Mouse (Mus musculus) T-helper 17 cell (primary cell): ENCODE data around the gene Cdk19.

ENCODE experiments used
- in situ Hi-C, 2 experiments: fragments of 300-600 bp; cut with MboI, MseI; formaldehyde crosslinking; loops; 1 replicate in 1 of 2; 2 replicates in 1 of 2; pipeline ENCODE4 v1.15.1; 2025; ENCODE audit warnings: high pct_unique_total_duplicates in 2 of 2

The Cdk19 gene

GRCm38 (mm10) chr10:40379682-40380081, 40.3 kb downstream of the Cdk19 start:
- in situ Hi-C loops = no loop called here

DNA sequence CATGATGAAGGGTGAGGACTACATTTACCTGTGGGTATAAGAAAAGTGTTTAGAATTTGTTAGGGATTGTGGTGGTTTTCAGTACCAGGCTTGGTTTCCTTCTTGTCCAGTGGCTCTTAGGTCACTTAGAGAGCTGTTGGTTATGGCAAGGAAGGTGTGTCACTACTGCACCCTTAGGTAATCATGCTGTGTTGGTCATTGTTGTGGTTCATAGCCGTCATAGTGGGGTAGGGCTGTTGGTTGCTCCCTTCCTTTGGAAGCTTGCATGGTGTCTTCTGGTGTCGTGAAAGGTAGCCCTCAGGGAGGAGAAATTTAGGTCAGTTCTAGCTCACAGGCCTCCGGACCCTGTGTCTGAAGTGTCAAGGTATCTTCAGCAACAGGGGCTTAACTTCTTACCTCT, 46.0 kb downstream of the Cdk19 start:
- in situ Hi-C loops = no loop called here

DNA sequence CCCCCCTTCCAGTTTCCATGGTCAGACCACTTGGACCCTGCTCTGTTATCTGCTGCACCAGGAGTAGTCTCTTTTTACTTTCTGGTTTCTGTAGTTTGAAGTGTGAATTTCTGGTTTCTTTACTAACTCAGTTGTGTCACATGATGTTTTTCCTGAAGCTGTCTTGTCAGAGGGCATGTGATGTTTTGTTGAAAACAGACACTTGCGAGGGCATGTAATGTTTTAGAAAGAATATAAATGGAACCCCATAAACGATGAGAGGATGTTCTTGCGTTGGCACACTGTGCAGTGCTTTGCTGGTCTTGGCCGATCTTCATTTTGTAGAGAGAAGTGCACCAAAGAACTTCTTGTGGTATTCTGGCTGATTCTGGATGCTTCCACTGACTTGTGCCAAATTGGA, 46.8 kb downstream of the Cdk19 start:
- in situ Hi-C loops = no loop called here

GRCm38 (mm10) chr10:40393447-40394143, 54.2 kb downstream of the Cdk19 start:
- in situ Hi-C loops = no loop called here

- in situ Hi-C loops = no loop called here
Measured at GRCm38 (mm10) chr10:40398842-40399241, 59.5 kb downstream of the Cdk19 start.

DNA sequence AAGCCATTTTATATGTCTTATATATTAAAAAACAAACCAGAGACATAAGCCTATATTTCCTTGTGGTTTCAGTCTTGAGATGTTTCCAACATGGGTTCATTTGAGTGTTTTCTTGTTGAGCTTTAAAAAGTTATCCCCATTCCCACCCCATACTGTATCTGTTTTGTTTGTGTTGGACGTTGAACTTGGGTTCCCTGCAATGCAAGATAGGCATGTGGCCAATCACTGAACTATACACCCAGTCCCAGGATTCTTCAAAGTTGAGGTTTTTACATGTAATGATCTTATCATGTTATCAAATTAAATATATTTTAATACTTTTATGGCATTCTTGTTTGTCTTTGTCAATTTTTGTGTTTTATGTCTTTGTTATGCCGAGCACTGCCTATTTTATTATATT, 60.0 kb downstream of the Cdk19 start:
- in situ Hi-C loops = no loop called here

- in situ Hi-C loops = no loop called here
Measured at GRCm38 (mm10) chr10:40400293-40400692, 60.9 kb downstream of the Cdk19 start.

- in situ Hi-C loops = no loop called here
Measured at GRCm38 (mm10) chr10:40406655-40407054, 67.3 kb downstream of the Cdk19 start.

- in situ Hi-C loops = no loop called here
Measured at GRCm38 (mm10) chr10:40409336-40409735, 70.0 kb downstream of the Cdk19 start.

DNA sequence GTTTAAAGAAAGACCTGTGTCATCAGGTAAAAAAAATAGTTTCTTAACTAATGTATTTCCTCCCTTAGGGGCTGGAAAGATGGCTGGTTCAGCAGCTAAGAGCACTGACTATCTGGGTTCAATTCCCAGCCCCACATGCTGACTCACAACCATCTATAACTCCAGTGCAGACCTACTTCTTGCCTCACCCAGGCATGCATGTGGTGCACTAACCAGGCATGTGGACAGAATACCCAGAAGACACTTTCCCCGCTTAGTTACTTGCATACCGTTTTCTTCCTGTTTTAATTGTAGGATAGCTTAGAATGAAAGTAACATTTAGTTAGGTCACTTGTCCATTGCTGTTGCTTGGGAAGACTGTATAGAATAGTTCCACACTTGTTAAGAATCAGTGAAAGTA, 72.0 kb downstream of the Cdk19 start:
- in situ Hi-C loops = no loop called here

GRCm38 (mm10) chr10:40416944-40417343, 77.6 kb downstream of the Cdk19 start:
- in situ Hi-C loops = no loop called here

DNA sequence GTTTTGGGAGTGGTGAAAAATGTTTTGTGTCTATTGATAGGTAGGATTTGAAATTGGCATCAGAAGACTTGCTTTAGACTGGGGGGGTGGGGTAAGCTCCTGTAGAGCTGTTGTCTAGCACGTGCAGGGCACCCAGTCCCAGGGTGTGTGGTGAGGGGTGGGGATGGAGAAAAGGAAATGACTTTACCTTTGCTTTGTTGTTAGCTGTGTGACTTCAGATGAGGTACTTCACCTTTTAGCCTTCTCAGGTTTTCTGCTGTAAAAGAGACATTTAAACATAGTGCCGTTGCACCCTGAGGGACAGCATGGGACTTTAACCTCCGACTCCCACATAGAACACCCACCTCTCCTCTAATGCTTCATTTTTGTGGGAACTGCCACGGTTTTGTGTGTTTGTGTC, 80.5 kb downstream of the Cdk19 start:
- in situ Hi-C loops = loop anchor here in 1 of 2 experiments (5.0 kb wide), 1 partner anchor 143 kb away; no protein-coding TSS in a partner anchor

DNA sequence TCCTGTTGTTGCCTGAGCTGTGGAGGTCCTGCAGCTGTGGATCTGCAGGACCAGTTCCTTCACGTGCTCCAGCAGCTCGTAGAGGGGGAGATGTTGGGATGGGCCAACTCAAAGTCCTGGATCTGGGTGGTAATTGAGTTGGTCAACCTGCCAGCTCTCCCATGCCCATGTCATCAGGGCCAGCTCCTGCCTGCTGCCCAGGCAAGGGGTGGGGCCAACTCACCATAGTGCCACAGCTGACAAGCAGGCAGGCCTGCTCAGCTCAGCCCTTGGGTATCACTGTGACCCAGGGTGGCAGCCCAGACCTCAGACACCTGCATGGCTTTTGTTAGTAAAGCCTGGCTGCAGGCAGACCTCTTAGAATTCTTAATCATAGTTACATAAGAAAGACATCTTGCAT, 81.3 kb downstream of the Cdk19 start:
- in situ Hi-C loops = loop anchor here in 1 of 2 experiments (5.0 kb wide), 1 partner anchor 143 kb away; no protein-coding TSS in a partner anchor

DNA sequence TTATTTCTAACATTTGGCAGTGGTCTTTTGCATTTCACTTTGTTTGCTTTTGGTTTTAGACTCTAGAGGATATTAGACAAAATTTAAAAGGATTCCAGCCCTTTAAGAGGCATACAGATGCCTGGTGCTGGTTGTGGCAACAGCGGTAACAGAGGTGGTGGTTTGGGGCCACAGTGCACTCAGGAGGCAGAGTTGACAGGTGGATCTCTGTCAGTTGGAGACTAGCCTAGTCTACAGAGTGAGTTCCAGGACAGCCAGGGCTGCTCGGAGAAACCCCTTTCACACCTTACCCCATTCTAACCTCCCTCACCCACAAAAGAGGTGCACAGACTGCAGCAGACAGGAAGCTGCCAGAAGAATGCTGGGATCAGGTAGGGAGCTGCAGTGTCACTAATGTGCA, 82.4 kb downstream of the Cdk19 start:
- in situ Hi-C loops = loop anchor here in 1 of 2 experiments (5.0 kb wide), 1 partner anchor 144 kb away; no protein-coding TSS in a partner anchor

DNA sequence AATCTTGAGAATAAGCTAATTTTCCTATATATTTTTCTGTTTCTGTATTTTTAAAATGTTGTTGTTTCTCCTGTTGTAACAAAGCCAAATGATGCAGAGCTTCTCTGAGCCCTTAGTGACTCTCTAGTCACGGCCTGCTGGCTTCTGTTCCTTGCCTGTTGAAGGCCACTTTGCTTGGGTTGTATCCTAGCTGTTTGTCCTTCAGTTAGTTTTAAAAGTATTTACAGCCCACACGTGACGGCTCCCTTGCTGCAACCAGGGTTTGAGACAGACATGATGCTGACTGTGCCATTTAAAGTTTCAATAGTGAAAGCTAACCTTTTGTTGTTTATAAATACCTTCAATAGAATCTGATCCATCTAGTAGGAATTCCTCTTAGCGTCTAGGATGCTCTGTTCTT, 83.3 kb downstream of the Cdk19 start:
- in situ Hi-C loops = loop anchor here in 1 of 2 experiments (5.0 kb wide), 1 partner anchor 145 kb away; no protein-coding TSS in a partner anchor

- in situ Hi-C loops = loop anchor here in 1 of 2 experiments (5.0 kb wide), 1 partner anchor 147 kb away; no protein-coding TSS in a partner anchor
Measured at GRCm38 (mm10) chr10:40424428-40424827, 85.1 kb downstream of the Cdk19 start.

DNA sequence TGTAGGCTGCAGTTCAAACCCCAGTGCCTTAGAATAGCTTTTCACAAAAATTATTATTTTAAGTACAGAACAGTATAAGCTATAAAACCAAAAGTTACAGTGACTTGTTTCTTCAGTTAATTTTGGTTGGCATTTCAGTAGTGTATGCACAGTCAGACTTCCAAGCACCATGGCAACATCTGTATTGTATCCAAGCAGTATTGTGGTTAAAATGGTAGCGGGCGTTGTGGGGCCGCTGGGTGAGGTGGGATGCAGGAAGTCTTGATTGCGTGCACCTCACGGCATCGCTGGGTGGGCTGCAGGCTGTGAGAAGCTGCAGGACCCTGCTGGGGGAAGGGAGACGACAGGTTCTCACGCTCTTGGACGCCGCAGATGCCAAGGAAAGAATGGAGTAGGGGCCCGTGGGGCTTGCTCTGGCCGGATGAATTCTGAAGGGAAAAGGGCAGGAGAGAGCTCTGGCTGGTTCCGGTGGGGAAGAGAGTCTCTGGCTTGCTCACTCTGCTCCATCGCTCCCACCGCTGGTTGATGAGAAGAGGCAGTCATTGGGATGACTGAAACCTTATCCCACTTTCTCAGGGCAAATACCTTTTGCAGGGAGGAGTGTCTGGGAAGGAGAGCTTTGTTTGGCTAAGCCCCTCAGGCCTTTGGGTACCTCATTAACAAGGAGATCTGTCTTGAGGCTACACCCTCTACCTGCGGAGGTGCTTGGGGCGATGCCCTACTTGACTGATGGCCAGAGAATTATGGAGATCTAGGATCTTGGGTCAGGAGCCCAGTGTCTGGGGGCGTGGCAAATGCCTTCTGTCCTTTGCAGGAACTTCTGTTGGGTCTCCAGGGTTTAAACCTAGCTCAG, 86.1 kb downstream of the Cdk19 start:
- in situ Hi-C loops = no loop called here

- in situ Hi-C loops = no loop called here
Measured at GRCm38 (mm10) chr10:40426096-40426450, 86.7 kb downstream of the Cdk19 start.

- in situ Hi-C loops = no loop called here
Measured at GRCm38 (mm10) chr10:40428633-40429032, 89.3 kb downstream of the Cdk19 start.

GRCm38 (mm10) chr10:40429081-40429480, 89.7 kb downstream of the Cdk19 start:
- in situ Hi-C loops = no loop called here

GRCm38 (mm10) chr10:40430209-40430608, 90.8 kb downstream of the Cdk19 start:
- in situ Hi-C loops = no loop called here

GRCm38 (mm10) chr10:40431957-40432356, 92.6 kb downstream of the Cdk19 start:
- in situ Hi-C loops = no loop called here

DNA sequence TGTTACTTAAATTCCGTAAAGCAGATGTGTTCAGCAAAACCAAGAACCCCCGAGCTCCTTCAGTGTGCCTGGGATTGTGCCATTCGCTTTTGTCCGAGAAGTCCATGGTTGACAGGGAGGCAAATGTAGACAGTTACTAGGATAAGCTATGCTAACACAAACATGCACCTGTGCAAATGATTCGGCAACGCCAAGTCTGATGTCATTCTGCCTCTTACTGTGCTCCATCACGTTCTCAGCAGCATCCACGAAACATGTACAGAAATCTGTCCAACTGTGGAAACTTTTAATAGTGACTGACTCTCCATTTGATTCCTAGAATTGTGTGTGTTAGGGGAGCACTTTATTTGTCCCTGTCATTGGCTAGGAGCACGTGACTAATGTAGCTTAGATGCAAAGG, 93.0 kb downstream of the Cdk19 start:
- in situ Hi-C loops = no loop called here
